Mouse (Mus musculus): ENCODE results near the gene Ddit4. TPM values are rescaled to one million over a fixed set of nuclear protein-coding genes. Genes with fewer than 3 reads are reported as not detected.

The Ddit4 gene
- total and polyA plus RNA-seq, 2 experiments from 2014 or later, result 17.0 to 30.3 TPM

GRCm38 (mm10) chr10:59949255-59949648 is 2.4 kb downstream of the Ddit4 start:
- 25% methylated on average over 1 of the region's 1 CpGs for WGBS
- TF ChIP-seq EP300 (IDR thresholded peaks at IDR 0.05; ENCODE audit: low read depth), result 0 out of 2 replicates have a peak, but pooled peaks have one; percentile 7
- no peak for TF ChIP-seq CTCF (IDR thresholded peaks at IDR 0.05; ENCODE audit: low read depth)
- H3K4me2 ChIP-seq (ENCODE audit: low read depth, low read length), result peak overlapping the region; percentile 89
- DNase-seq (ENCODE audit: low spot score) (peak; percentile 35), ATAC-seq (ENCODE audit: insufficient read depth, low read depth) (no peak)
- H3K9me3 ChIP-seq (replicated peaks; ENCODE audit: control insufficient read depth, low read length), result no peaks in the 10 kb centered on the region
- H3K4me1 ChIP-seq (ENCODE audit: control insufficient read depth, insufficient read depth), result peaks cover 29% of the 10 kb centered on the region
- peaks cover 14% of the 10 kb centered on the region for H3K36me3 ChIP-seq (replicated peaks; ENCODE audit: control insufficient read depth, insufficient read depth, low read length)
- H3K27ac ChIP-seq (ENCODE audit: low read depth), result peak overlapping the region; percentile 68
- H3K27me3 ChIP-seq (ENCODE audit: control insufficient read depth, insufficient read depth, low read length), result no peaks in the 10 kb centered on the region
- H3K4me3 ChIP-seq (ENCODE audit: low read depth, low read length), result peak overlapping the region; percentile 100
- H3K9ac ChIP-seq (replicated peaks; ENCODE audit: low read depth, low read length), result peak overlapping the region; percentile 91

DNA sequence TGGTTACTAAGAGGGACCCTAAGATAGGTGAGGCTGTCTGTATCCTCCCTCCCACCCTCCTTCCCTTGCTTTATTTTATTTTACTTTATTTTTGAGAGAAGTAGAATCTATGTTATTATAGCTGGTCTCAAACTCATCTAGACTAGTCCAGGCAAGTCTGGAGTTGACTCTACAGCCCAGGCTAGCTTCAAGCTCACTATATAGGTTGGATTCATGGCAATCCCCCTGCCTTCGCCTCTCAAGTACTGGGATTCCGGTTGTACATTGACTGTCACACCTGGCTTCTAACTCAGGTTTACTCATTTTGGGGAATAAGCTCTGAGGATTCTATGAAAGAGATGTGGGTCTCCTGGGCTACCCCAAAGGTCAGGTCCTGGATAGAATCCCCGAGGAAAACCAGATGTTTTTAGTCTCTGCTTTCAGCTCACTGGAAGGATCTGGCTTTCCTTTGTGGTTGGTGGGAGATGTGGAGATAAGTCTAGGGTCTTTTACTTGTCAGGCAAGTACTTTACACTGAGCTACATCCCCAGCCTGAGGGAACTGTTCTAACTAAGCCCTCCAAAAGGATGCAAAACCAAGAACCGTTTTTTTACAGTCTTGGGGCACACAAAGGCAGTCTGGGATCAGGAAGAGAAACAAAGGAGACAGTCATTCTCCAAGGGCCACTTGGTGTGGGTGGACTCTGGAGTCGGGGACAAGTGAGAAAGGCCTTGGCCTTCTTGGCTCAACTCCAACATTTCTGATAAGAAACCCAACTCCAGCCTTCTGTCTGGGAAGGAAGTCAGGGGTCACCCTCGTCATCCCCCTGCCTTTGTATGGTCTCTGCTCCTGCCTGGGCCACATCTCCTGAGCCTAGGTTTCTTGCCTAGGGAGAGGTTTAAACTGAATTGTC is 3.0 kb downstream of the Ddit4 start:
- DNase-seq (ENCODE audit: low spot score), result peak; percentile 50
- H3K4me2 ChIP-seq (ENCODE audit: low read depth, low read length), result peak overlapping the region; percentile 89
- TF ChIP-seq CTCF (IDR thresholded peaks at IDR 0.05; ENCODE audit: low read depth) (no peak), EP300 (IDR thresholded peaks at IDR 0.05; ENCODE audit: low read depth) (peak; percentile 27; the same call in 1 of the 2 replicates)

DNA sequence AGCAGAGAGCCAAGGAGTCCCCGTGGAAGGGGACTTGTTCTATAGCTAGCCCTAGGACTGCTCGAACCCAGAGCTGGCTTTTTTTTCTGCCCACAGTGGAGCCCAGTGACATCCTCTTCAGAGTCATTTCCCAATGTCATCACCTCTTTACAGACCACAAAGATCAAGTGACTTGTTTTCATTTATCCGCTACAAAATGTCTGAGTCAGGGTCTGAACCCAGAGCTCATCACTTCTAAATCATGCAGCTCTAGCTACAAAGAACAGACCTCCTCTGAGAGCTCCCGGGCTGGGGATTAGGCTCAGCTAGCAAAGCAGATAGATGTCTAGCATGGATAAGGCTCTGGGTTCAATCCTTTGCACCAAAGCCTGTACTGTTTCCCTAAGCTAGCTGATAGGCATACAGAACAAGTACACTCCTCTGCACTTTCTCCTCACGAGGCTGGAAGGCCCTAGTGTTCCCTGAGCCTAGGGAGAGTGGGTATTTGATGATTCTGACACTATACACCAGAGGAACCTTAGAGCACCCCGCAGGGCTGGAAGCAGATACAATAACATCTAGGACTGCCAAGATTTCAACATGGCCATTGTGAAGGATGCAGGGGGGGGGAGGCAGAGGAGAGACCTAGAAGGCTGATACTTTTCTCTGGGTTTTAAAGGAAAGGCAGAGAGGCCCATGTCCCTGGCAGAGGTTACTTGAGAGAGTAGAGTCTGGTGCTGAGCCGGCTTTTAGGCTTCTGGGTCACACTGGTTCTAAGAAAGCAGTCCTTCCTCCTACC is 4.1 kb downstream of the Ddit4 start:
- peaks cover 35% of the 10 kb centered on the region for H3K4me1 ChIP-seq (ENCODE audit: control insufficient read depth, insufficient read depth)
- H3K27ac ChIP-seq (ENCODE audit: low read depth), result peak overlapping the region; percentile 68
- ATAC-seq (ENCODE audit: insufficient read depth, low read depth) (no peak), DNase-seq (ENCODE audit: low spot score) (peak; percentile 17)
- no peak overlapping the region for H3K4me3 ChIP-seq (ENCODE audit: low read depth, low read length)
- no peaks in the 10 kb centered on the region for H3K27me3 ChIP-seq (ENCODE audit: control insufficient read depth, insufficient read depth, low read length)
- H3K9me3 ChIP-seq (replicated peaks; ENCODE audit: control insufficient read depth, low read length), result no peaks in the 10 kb centered on the region
- H3K36me3 ChIP-seq (replicated peaks; ENCODE audit: control insufficient read depth, insufficient read depth, low read length), result peaks cover 14% of the 10 kb centered on the region
- H3K9ac ChIP-seq (replicated peaks; ENCODE audit: low read depth, low read length), result no peak overlapping the region
- 54% methylated on average over 7 of the region's 7 CpGs for WGBS
- no peak overlapping the region for H3K4me2 ChIP-seq (ENCODE audit: low read depth, low read length)
- TF ChIP-seq CTCF (IDR thresholded peaks at IDR 0.05; ENCODE audit: low read depth) (no peak), EP300 (IDR thresholded peaks at IDR 0.05; ENCODE audit: low read depth) (peak; percentile 57; the same call in 1 of the 2 replicates)

More for the DNA sequence above, 3.0 kb downstream of the Ddit4 start:
- peaks cover 14% of the 10 kb centered on the region for H3K36me3 ChIP-seq (replicated peaks; ENCODE audit: control insufficient read depth, insufficient read depth, low read length)
- peak overlapping the region; percentile 100 for H3K4me3 ChIP-seq (ENCODE audit: low read depth, low read length)
- peaks cover 30% of the 10 kb centered on the region for H3K4me1 ChIP-seq (ENCODE audit: control insufficient read depth, insufficient read depth)
- no peaks in the 10 kb centered on the region for H3K9me3 ChIP-seq (replicated peaks; ENCODE audit: control insufficient read depth, low read length)
- peak overlapping the region; percentile 68 for H3K27ac ChIP-seq (ENCODE audit: low read depth)
- H3K9ac ChIP-seq (replicated peaks; ENCODE audit: low read depth, low read length), result peak overlapping the region; percentile 91; the same call in 1 of the 2 replicates
- H3K27me3 ChIP-seq (ENCODE audit: control insufficient read depth, insufficient read depth, low read length), result no peaks in the 10 kb centered on the region
- ATAC-seq (ENCODE audit: insufficient read depth, low read depth), result no peak
- 37% methylated on average over 6 of the region's 6 CpGs for WGBS

DNA sequence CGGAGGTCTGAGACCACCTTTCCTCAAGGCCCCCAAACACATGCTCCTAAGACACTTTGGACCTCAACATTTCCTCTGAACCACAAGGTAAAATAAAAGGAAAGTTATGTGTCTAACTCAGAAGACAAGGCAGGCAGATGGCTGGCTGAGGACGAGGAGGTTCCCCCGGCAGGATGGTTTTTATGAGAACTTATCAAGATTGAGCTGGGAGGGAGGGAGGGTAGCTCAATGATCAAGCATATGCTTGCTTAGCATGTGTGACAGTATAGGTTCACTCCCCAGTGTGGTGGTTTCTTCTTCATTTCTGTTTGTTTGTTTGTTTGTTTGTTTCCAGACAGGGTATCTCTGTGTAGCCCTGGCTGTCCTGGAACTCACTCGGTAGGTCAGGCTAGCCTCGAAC is 5.3 kb downstream of the Ddit4 start:
- TF ChIP-seq EP300 (IDR thresholded peaks at IDR 0.05; ENCODE audit: low read depth), result no peak
- no peak for TF ChIP-seq CTCF (IDR thresholded peaks at IDR 0.05; ENCODE audit: low read depth)
- WGBS, result 96% methylated on average over 5 of the region's 5 CpGs
- Histone ChIP-seq H3K27me3 (ENCODE audit: control insufficient read depth, insufficient read depth, low read length) (no peaks in the 10 kb centered on the region), H3K36me3 (replicated peaks; ENCODE audit: control insufficient read depth, insufficient read depth, low read length) (peaks cover 14% of the 10 kb centered on the region), H3K4me1 (ENCODE audit: control insufficient read depth, insufficient read depth) (peaks cover 36% of the 10 kb centered on the region), H3K9ac (replicated peaks; ENCODE audit: low read depth, low read length) (no peak overlapping the region), H3K9me3 (replicated peaks; ENCODE audit: control insufficient read depth, low read length) (no peaks in the 10 kb centered on the region), H3K27ac (ENCODE audit: low read depth) (no peak overlapping the region), H3K4me2 (ENCODE audit: low read depth, low read length) (no peak overlapping the region), H3K4me3 (ENCODE audit: low read depth, low read length) (no peak overlapping the region)
- ATAC-seq (ENCODE audit: insufficient read depth, low read depth), result no peak
- DNase-seq (ENCODE audit: low spot score), result no peak

- Histone ChIP-seq H3K36me3 (replicated peaks; ENCODE audit: control insufficient read depth, insufficient read depth, low read length) (peaks cover 13% of the 10 kb centered on the region), H3K9me3 (replicated peaks; ENCODE audit: control insufficient read depth, low read length) (no peaks in the 10 kb centered on the region), H3K27me3 (ENCODE audit: control insufficient read depth, insufficient read depth, low read length) (no peaks in the 10 kb centered on the region), H3K4me2 (ENCODE audit: low read depth, low read length) (no peak overlapping the region), H3K27ac (ENCODE audit: low read depth) (no peak overlapping the region), H3K4me1 (ENCODE audit: control insufficient read depth, insufficient read depth) (peaks cover 36% of the 10 kb centered on the region), H3K9ac (replicated peaks; ENCODE audit: low read depth, low read length) (no peak overlapping the region), H3K4me3 (ENCODE audit: low read depth, low read length) (no peak overlapping the region)
- DNase-seq (ENCODE audit: low spot score) (no peak), ATAC-seq (ENCODE audit: insufficient read depth, low read depth) (no peak)
- no peak for TF ChIP-seq EP300 (IDR thresholded peaks at IDR 0.05; ENCODE audit: low read depth)
- TF ChIP-seq CTCF (IDR thresholded peaks at IDR 0.05; ENCODE audit: low read depth), result no peak
- WGBS, result 86% methylated on average over 3 of the region's 3 CpGs
These were observed 6.2 kb downstream of the Ddit4 start for GRCm38 (mm10) chr10:59945416-59945815.
